Mouse (Mus musculus): ENCODE results near the gene Gpr162. TPM values are rescaled to one million over a fixed set of nuclear protein-coding genes. Genes with fewer than 3 reads are reported as not detected.

Gpr162 gene
- total RNA-seq, 2 experiments from 2014 or later = 184 to 196 TPM

GRCm38 (mm10) chr6:124884714-124885500, 21.1 kb upstream of the Gpr162 start:
- DNase-seq (ENCODE audit: extremely low spot score in 1 of 2, low spot score in 1 of 2) = no peak

- no peak for DNase-seq (ENCODE audit: extremely low spot score in 1 of 2, low spot score in 1 of 2)
Measured at GRCm38 (mm10) chr6:124883351-124883750, 19.6 kb upstream of the Gpr162 start.

- DNase-seq (ENCODE audit: extremely low spot score in 1 of 2, low spot score in 1 of 2) = no peak
Measured at GRCm38 (mm10) chr6:124881821-124882220, 18.0 kb upstream of the Gpr162 start.

GRCm38 (mm10) chr6:124879390-124879789, 15.6 kb upstream of the Gpr162 start:
- no peak for DNase-seq (ENCODE audit: extremely low spot score in 1 of 2, low spot score in 1 of 2)

- DNase-seq (ENCODE audit: extremely low spot score in 1 of 2, low spot score in 1 of 2) = no peak
Measured at GRCm38 (mm10) chr6:124874348-124874747, 10.6 kb upstream of the Gpr162 start.

- no peak for DNase-seq (ENCODE audit: extremely low spot score in 1 of 2, low spot score in 1 of 2)
Measured at GRCm38 (mm10) chr6:124866560-124866959, 2.8 kb upstream of the Gpr162 start.

GRCm38 (mm10) chr6:124865766-124866362, 2.1 kb upstream of the Gpr162 start:
- no peak for DNase-seq (ENCODE audit: extremely low spot score in 1 of 2, low spot score in 1 of 2)

GRCm38 (mm10) chr6:124863125-124863657, 592 bp downstream of the Gpr162 start:
- peak in 1 of 2 experiments; percentile 33 for DNase-seq (ENCODE audit: extremely low spot score in 1 of 2, low spot score in 1 of 2)

- DNase-seq (ENCODE audit: extremely low spot score in 1 of 2, low spot score in 1 of 2) = no peak
Measured at GRCm38 (mm10) chr6:124862406-124863124, 1.2 kb downstream of the Gpr162 start.

- DNase-seq (ENCODE audit: extremely low spot score in 1 of 2, low spot score in 1 of 2) = no peak
Measured at GRCm38 (mm10) chr6:124861802-124862201, 2.0 kb downstream of the Gpr162 start.

GRCm38 (mm10) chr6:124861266-124861665, 2.5 kb downstream of the Gpr162 start:
- no peak for DNase-seq (ENCODE audit: extremely low spot score in 1 of 2, low spot score in 1 of 2)

- DNase-seq (ENCODE audit: extremely low spot score in 1 of 2, low spot score in 1 of 2) = no peak
Measured at GRCm38 (mm10) chr6:124860511-124860910, 3.3 kb downstream of the Gpr162 start.

- peak; percentile 83 to 96 for DNase-seq (ENCODE audit: extremely low spot score in 1 of 2, low spot score in 1 of 2)
Measured at GRCm38 (mm10) chr6:124859725-124860124, 4.1 kb downstream of the Gpr162 start.

- no peak for DNase-seq (ENCODE audit: extremely low spot score in 1 of 2, low spot score in 1 of 2)
Measured at GRCm38 (mm10) chr6:124858561-124859318, 5.0 kb downstream of the Gpr162 start.

GRCm38 (mm10) chr6:124857840-124858530, 5.8 kb downstream of the Gpr162 start:
- no peak for DNase-seq (ENCODE audit: extremely low spot score in 1 of 2, low spot score in 1 of 2)

GRCm38 (mm10) chr6:124856916-124857839, 6.6 kb downstream of the Gpr162 start, which contains the start of gene P3h3:
TSS of gene P3h3 (minus strand) at chr6:124857752.
- DNase-seq (ENCODE audit: extremely low spot score in 1 of 2, low spot score in 1 of 2) = peak; percentile 74 to 78

GRCm38 (mm10) chr6:124856321-124856720, 7.5 kb downstream of the Gpr162 start:
- no peak for DNase-seq (ENCODE audit: extremely low spot score in 1 of 2, low spot score in 1 of 2)

- DNase-seq (ENCODE audit: extremely low spot score in 1 of 2, low spot score in 1 of 2) = no peak
Measured at GRCm38 (mm10) chr6:124854647-124855046, 9.1 kb downstream of the Gpr162 start.

- DNase-seq (ENCODE audit: extremely low spot score in 1 of 2, low spot score in 1 of 2) = no peak
Measured at GRCm38 (mm10) chr6:124850535-124850934, 13.2 kb downstream of the Gpr162 start.
